Mouse (Mus musculus): ENCODE results near the gene Mrpl21.

Gene Mrpl21

DNA sequence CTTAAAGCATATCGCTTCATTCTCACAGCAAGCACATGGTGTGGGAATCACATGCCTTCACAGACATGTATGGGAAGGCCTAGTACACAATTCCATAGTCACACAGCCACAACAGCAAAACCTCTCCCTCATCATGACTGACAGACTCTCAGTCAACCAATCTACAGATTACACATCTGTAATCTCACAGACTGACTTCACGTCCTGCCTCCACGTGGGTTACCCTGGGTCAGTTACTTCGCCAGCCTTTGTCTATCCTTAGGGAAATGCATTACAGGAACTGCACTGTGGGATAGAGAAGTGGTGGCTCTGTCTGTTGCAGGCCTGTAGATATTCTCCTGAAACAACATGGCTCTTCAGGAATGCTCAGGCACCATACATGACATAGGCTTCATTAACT, 815 bp upstream of the Mrpl21 start:
- peak overlapping the region; percentile 98 for H3K4me3 ChIP-seq (replicated peaks; ENCODE audit: low read length)
- TF ChIP-seq NANOG (IDR thresholded peaks at IDR 0.05; ENCODE audit: borderline replicate concordance, low read length) (no peak), POU5F1 (IDR thresholded peaks at IDR 0.05; ENCODE audit: borderline replicate concordance, low read length) (no peak), CTCF (conservative IDR thresholded peaks at IDR 0.05; ENCODE audit: low read length) (no peak)
- H3K27me3 ChIP-seq (ENCODE audit: insufficient read depth, low read length) = no peaks in the 10 kb centered on the region

DNA sequence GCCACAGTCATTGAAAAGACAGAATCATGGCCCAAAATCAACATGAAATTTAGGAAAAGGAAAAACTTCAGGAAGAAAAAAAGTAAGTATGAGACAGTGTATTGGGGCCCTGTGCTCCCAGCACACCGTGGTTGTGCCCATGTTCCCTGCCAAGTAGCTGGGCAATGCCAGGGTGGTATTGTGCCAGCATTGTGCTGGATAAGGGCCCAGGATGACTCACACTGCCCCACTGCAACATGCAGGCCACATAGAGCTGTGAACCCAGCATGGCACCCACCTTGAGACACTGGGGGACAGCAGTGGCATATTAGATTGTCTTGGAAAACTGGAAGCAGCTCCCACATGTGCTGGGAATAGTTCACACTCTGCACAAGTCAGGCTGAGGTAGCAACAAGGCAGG, 6.3 kb downstream of the Mrpl21 start:
- no peak for TF ChIP-seq CTCF (conservative IDR thresholded peaks at IDR 0.05; ENCODE audit: low read length)
- no peak for TF ChIP-seq POU5F1 (IDR thresholded peaks at IDR 0.05; ENCODE audit: borderline replicate concordance, low read length)
- no peak for TF ChIP-seq NANOG (IDR thresholded peaks at IDR 0.05; ENCODE audit: borderline replicate concordance, low read length)
- no peak overlapping the region for H3K4me3 ChIP-seq (replicated peaks; ENCODE audit: low read length)

More for the DNA sequence above, 815 bp upstream of the Mrpl21 start:
- H3K36me3 ChIP-seq (ENCODE audit: insufficient read depth, low read length) = peaks cover 64% of the 10 kb centered on the region
- no peaks in the 10 kb centered on the region for H3K9me3 ChIP-seq (ENCODE audit: low read length)
- H3K4me1 ChIP-seq (replicated peaks; ENCODE audit: low read depth, low read length) = peaks cover 24% of the 10 kb centered on the region

DNA sequence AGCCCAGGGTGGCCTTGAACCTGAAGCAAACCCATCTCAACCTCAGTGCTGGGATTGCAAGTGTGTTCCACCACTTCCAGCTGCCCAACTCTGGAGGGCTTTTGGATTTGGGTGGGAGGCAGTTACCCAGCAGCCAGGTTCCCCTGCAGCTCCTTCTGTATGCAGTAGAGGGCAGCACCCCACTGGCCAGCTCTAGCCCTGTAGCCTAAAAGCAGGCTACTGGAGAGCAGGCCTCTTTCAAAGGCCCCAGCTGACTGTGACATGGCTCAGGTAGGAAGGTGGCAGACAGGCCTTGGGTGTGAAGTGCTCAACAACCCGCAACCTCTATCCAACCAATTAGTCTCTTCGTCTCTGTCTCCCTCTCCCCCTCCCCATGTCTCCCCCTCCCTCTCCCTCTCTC, 9.3 kb downstream of the Mrpl21 start:
- TF ChIP-seq CTCF (conservative IDR thresholded peaks at IDR 0.05; ENCODE audit: low read length) = peak; percentile 91
- no peak for TF ChIP-seq POU5F1 (IDR thresholded peaks at IDR 0.05; ENCODE audit: borderline replicate concordance, low read length)
- TF ChIP-seq NANOG (IDR thresholded peaks at IDR 0.05; ENCODE audit: borderline replicate concordance, low read length) = no peak

More for the DNA sequence above, 6.3 kb downstream of the Mrpl21 start:
- peaks cover 7% of the 10 kb centered on the region for H3K4me1 ChIP-seq (replicated peaks; ENCODE audit: low read depth, low read length)
- H3K36me3 ChIP-seq (ENCODE audit: insufficient read depth, low read length) = peaks cover 88% of the 10 kb centered on the region
- H3K9me3 ChIP-seq (ENCODE audit: low read length) = no peaks in the 10 kb centered on the region
- no peaks in the 10 kb centered on the region for H3K27me3 ChIP-seq (ENCODE audit: insufficient read depth, low read length)

DNA sequence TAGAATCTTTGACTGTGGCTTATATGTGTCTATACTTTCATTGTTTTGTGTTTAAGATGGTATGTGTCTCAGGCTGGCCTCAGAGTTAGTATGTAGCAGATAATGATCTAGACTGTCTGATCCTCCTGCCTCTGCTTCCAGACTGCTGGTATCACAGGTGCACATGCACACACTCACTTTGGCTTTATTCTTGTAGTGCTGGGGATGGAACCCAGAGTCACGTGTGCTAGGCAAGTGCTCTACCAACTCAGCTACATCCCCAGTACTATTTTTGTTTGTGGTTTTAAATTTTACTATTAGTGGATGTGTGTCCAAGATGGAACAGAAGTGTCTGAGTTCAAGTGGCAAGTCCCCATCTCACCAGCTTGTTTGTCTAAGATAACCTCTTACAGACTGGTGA, 10.3 kb downstream of the Mrpl21 start:
- Histone ChIP-seq H3K9me3 (ENCODE audit: low read length) (no peaks in the 10 kb centered on the region), H3K36me3 (ENCODE audit: insufficient read depth, low read length) (peaks cover 52% of the 10 kb centered on the region), H3K27me3 (ENCODE audit: insufficient read depth, low read length) (no peaks in the 10 kb centered on the region), H3K4me1 (replicated peaks; ENCODE audit: low read depth, low read length) (peaks cover 11% of the 10 kb centered on the region), H3K4me3 (replicated peaks; ENCODE audit: low read length) (no peak overlapping the region)
- TF ChIP-seq CTCF (conservative IDR thresholded peaks at IDR 0.05; ENCODE audit: low read length) = no peak
- no peak for TF ChIP-seq POU5F1 (IDR thresholded peaks at IDR 0.05; ENCODE audit: borderline replicate concordance, low read length)
- no peak for TF ChIP-seq NANOG (IDR thresholded peaks at IDR 0.05; ENCODE audit: borderline replicate concordance, low read length)

More for the DNA sequence above, 9.3 kb downstream of the Mrpl21 start:
- H3K27me3 ChIP-seq (ENCODE audit: insufficient read depth, low read length) = no peaks in the 10 kb centered on the region
- peaks cover 60% of the 10 kb centered on the region for H3K36me3 ChIP-seq (ENCODE audit: insufficient read depth, low read length)
- H3K4me3 ChIP-seq (replicated peaks; ENCODE audit: low read length) = no peak overlapping the region
- H3K9me3 ChIP-seq (ENCODE audit: low read length) = no peaks in the 10 kb centered on the region
- peaks cover 10% of the 10 kb centered on the region for H3K4me1 ChIP-seq (replicated peaks; ENCODE audit: low read depth, low read length)

DNA sequence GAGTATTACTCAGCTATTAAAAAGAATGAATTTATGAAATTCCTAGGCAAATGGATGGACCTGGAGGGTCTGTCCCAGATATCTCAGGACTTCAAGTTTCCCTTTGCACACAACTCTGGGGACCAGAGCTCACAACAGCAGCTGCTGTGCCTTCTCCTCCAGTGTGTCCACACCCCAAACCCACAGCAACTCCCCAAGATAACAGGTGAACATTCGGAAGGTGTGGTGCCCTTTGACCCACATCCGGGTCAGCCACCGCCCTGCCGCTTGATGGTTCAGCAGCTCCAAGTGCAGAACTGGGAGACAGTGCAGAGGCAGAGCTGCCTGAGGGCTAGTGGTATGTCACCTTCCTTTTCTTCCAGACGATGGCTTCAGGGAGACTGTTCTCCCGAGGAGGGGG, 12.5 kb downstream of the Mrpl21 start:
- peaks cover 30% of the 10 kb centered on the region for H3K36me3 ChIP-seq (ENCODE audit: insufficient read depth, low read length)
- TF ChIP-seq CTCF (conservative IDR thresholded peaks at IDR 0.05; ENCODE audit: low read length) (no peak), NANOG (IDR thresholded peaks at IDR 0.05; ENCODE audit: borderline replicate concordance, low read length) (no peak), POU5F1 (IDR thresholded peaks at IDR 0.05; ENCODE audit: borderline replicate concordance, low read length) (no peak)

DNA sequence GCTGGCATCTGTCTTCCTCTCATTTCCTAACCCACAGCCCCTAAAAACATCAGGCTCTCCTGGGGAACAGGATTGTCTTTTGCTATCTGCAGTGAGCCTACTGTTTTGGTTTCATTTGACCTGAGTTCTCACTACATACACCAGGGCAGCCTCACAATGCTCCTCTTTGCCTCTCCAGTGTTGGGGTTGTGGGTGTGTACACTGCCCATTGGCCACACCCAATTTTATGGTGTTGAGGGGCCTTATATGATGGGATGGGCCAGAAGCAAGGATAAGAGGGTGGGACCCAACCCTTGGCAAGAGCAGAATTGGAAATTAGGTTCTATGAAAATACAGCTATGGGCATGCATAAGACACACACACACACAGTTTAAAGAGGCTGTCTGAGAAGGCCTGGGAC, 14.3 kb downstream of the Mrpl21 start:
- H3K27me3 ChIP-seq (ENCODE audit: insufficient read depth, low read length) = no peaks in the 10 kb centered on the region
- peaks cover 3% of the 10 kb centered on the region; the same call in 1 of the 2 replicates for H3K9me3 ChIP-seq (ENCODE audit: low read length)
- H3K4me1 ChIP-seq (replicated peaks; ENCODE audit: low read depth, low read length) = peaks cover 11% of the 10 kb centered on the region
- H3K4me3 ChIP-seq (replicated peaks; ENCODE audit: low read length) = no peak overlapping the region
- peaks cover 12% of the 10 kb centered on the region for H3K36me3 ChIP-seq (ENCODE audit: insufficient read depth, low read length)
- no peak for TF ChIP-seq NANOG (IDR thresholded peaks at IDR 0.05; ENCODE audit: borderline replicate concordance, low read length)
- no peak for TF ChIP-seq CTCF (conservative IDR thresholded peaks at IDR 0.05; ENCODE audit: low read length)
- no peak for TF ChIP-seq POU5F1 (IDR thresholded peaks at IDR 0.05; ENCODE audit: borderline replicate concordance, low read length)

More for the DNA sequence above, 12.5 kb downstream of the Mrpl21 start:
- H3K4me1 ChIP-seq (replicated peaks; ENCODE audit: low read depth, low read length) = peaks cover 11% of the 10 kb centered on the region
- no peaks in the 10 kb centered on the region for H3K27me3 ChIP-seq (ENCODE audit: insufficient read depth, low read length)
- H3K9me3 ChIP-seq (ENCODE audit: low read length) = no peaks in the 10 kb centered on the region
- H3K4me3 ChIP-seq (replicated peaks; ENCODE audit: low read length) = no peak overlapping the region

DNA sequence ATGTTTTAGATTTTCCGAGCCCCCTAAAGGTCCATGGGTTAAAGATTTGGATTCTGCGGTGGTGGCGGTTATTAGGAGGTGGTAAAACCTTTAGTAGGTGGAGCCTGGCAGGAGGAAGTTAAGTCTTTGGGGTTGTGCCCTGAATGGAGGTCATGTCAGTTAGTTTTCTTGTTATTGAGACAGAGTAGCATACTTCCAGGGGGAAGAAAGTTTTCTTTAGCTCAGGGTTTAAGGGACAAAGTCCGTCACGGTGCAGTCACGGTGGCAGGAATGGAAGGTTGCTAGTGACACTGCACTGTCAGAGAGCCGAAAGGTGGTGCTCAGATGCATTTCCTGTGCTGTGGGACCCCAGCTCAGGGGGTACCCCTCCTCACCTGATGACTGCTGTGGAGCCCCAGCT, 15.1 kb downstream of the Mrpl21 start:
- Histone ChIP-seq H3K36me3 (ENCODE audit: insufficient read depth, low read length) (peaks cover 5% of the 10 kb centered on the region), H3K9me3 (ENCODE audit: low read length) (peaks cover 7% of the 10 kb centered on the region), H3K27me3 (ENCODE audit: insufficient read depth, low read length) (no peaks in the 10 kb centered on the region), H3K4me1 (replicated peaks; ENCODE audit: low read depth, low read length) (peaks cover 11% of the 10 kb centered on the region), H3K4me3 (replicated peaks; ENCODE audit: low read length) (no peak overlapping the region)
- TF ChIP-seq POU5F1 (IDR thresholded peaks at IDR 0.05; ENCODE audit: borderline replicate concordance, low read length) (no peak), NANOG (IDR thresholded peaks at IDR 0.05; ENCODE audit: borderline replicate concordance, low read length) (no peak), CTCF (conservative IDR thresholded peaks at IDR 0.05; ENCODE audit: low read length) (no peak)

DNA sequence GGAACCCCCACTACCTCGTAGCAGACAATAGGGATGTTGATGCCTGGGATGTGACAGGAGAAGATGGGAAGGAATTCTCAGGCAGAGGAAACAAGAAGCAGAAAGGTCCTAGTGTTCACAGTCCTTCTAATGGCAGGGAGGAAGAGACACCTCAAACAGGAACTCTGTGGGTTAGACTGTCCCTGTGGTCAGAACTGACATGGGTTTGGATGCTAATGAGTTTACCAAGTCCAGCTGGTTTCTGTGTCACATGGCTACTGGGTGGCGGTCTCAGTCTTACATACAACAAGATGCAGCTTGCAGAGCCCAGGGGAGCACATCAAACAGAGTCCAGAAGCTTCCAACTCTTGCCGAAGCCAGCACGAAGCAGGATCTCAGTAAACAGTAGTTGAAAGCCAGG, 21.3 kb downstream of the Mrpl21 start:
- H3K9me3 ChIP-seq (ENCODE audit: low read length) = peaks cover 15% of the 10 kb centered on the region
- H3K4me1 ChIP-seq (replicated peaks; ENCODE audit: low read depth, low read length) = peaks cover 10% of the 10 kb centered on the region
- no peaks in the 10 kb centered on the region for H3K36me3 ChIP-seq (ENCODE audit: insufficient read depth, low read length)
- H3K4me3 ChIP-seq (replicated peaks; ENCODE audit: low read length) = no peak overlapping the region
- peaks cover 24% of the 10 kb centered on the region for H3K27me3 ChIP-seq (ENCODE audit: insufficient read depth, low read length)
- TF ChIP-seq NANOG (IDR thresholded peaks at IDR 0.05; ENCODE audit: borderline replicate concordance, low read length) = no peak
- TF ChIP-seq POU5F1 (IDR thresholded peaks at IDR 0.05; ENCODE audit: borderline replicate concordance, low read length) = no peak
- no peak for TF ChIP-seq CTCF (conservative IDR thresholded peaks at IDR 0.05; ENCODE audit: low read length)

Data from E14TG2a.4 (cell line).